Mouse (Mus musculus): ENCODE results near the gene Slpi. TPM values are rescaled to one million over a fixed set of nuclear protein-coding genes. Genes with fewer than 3 reads are reported as not detected.
"Not testable (repeated sequence)": the region's sequence is repeated elsewhere in the genome, so short reads cannot be mapped to it uniquely, and the experiment has no call there.

Slpi gene
- polyA plus RNA-seq, 1 experiment = 19.1 TPM

- H3K4me1 ChIP-seq = peaks cover 12% of the 10 kb centered on the region
- TF ChIP-seq FLI1 (IDR thresholded peaks at IDR 0.05; ENCODE audit: low read length) = no peak
- no peak for TF ChIP-seq GATA1 (IDR thresholded peaks at IDR 0.05; ENCODE audit: borderline replicate concordance, low read length)
- no peak overlapping the region for H3K4me3 ChIP-seq (replicated peaks)
- peaks cover 4% of the 10 kb centered on the region for H3K27me3 ChIP-seq (replicated peaks)
- no peaks in the 10 kb centered on the region for H3K36me3 ChIP-seq (replicated peaks; ENCODE audit: low read length)
- peaks cover 11% of the 10 kb centered on the region; the same call in 1 of the 2 replicates for H3K9me3 ChIP-seq
Measured at GRCm38 (mm10) chr2:164348980-164349379, 39.9 kb downstream of the Slpi start.

GRCm38 (mm10) chr2:164347697-164348096 lies 41.2 kb downstream of the Slpi start:
- H3K9me3 ChIP-seq = peaks cover 10% of the 10 kb centered on the region; the same call in 1 of the 2 replicates
- not testable (repeated sequence) for H3K4me1 ChIP-seq; H3K36me3 ChIP-seq (replicated peaks; ENCODE audit: low read length); H3K4me3 ChIP-seq (replicated peaks); H3K27me3 ChIP-seq (replicated peaks)

GRCm38 (mm10) chr2:164343732-164344131 lies 45.2 kb downstream of the Slpi start:
- not testable (repeated sequence) for H3K9me3 ChIP-seq; H3K4me1 ChIP-seq; H3K4me3 ChIP-seq (replicated peaks); H3K27me3 ChIP-seq (replicated peaks); H3K36me3 ChIP-seq (replicated peaks; ENCODE audit: low read length)

GRCm38 (mm10) chr2:164332440-164332839 lies 56.5 kb downstream of the Slpi start, which contains the start of gene Svs5:
Svs5 (plus strand) TSS chr2:164332740.
- H3K4me3 ChIP-seq (replicated peaks); H3K9me3 ChIP-seq; H3K36me3 ChIP-seq (replicated peaks; ENCODE audit: low read length); H3K4me1 ChIP-seq: not testable (repeated sequence)
- peaks cover 12% of the 10 kb centered on the region for H3K27me3 ChIP-seq (replicated peaks)

GRCm38 (mm10) chr2:164320983-164321382 lies 67.9 kb downstream of the Slpi start:
- TF ChIP-seq FLI1 (IDR thresholded peaks at IDR 0.05; ENCODE audit: low read length) (no peak), GATA1 (IDR thresholded peaks at IDR 0.05; ENCODE audit: borderline replicate concordance, low read length) (no peak)
- no peaks in the 10 kb centered on the region for H3K36me3 ChIP-seq (replicated peaks; ENCODE audit: low read length)
- H3K4me1 ChIP-seq = no peaks in the 10 kb centered on the region
- H3K27me3 ChIP-seq (replicated peaks) = peaks cover 7% of the 10 kb centered on the region
- no peak overlapping the region for H3K4me3 ChIP-seq (replicated peaks)
- H3K9me3 ChIP-seq = peaks cover 5% of the 10 kb centered on the region

- H3K36me3 ChIP-seq (replicated peaks; ENCODE audit: low read length); H3K4me3 ChIP-seq (replicated peaks); H3K4me1 ChIP-seq; H3K27me3 ChIP-seq (replicated peaks); H3K9me3 ChIP-seq: not testable (repeated sequence)
Measured at GRCm38 (mm10) chr2:164316451-164316850, 72.4 kb downstream of the Slpi start, which contains the start of gene Svs6. Svs6 (plus strand) TSS chr2:164316751.

- H3K4me3 ChIP-seq (replicated peaks); H3K36me3 ChIP-seq (replicated peaks; ENCODE audit: low read length); H3K4me1 ChIP-seq; H3K27me3 ChIP-seq (replicated peaks); H3K9me3 ChIP-seq: not testable (repeated sequence)
Measured at GRCm38 (mm10) chr2:164315460-164315859, 73.4 kb downstream of the Slpi start.

GRCm38 (mm10) chr2:164312599-164312998 lies 76.3 kb downstream of the Slpi start:
- Histone ChIP-seq H3K4me1 (no peaks in the 10 kb centered on the region), H3K9me3 (no peaks in the 10 kb centered on the region), H3K36me3 (replicated peaks; ENCODE audit: low read length) (no peaks in the 10 kb centered on the region), H3K4me3 (replicated peaks) (no peak overlapping the region), H3K27me3 (replicated peaks) (peaks cover 5% of the 10 kb centered on the region)
- TF ChIP-seq GATA1 (IDR thresholded peaks at IDR 0.05; ENCODE audit: borderline replicate concordance, low read length) (no peak), FLI1 (IDR thresholded peaks at IDR 0.05; ENCODE audit: low read length) (no peak)

Other genes starting within 250 kb of the Slpi start
- not detected in 2 replicates for gene Kcns1, start 218.0 kb downstream of the Slpi start, polyA plus RNA-seq (2012; ENCODE audit: insufficient read depth, low replicate concordance)
- gene Wfdc5, start 206.4 kb downstream of the Slpi start, polyA plus RNA-seq (2012; ENCODE audit: insufficient read depth, low replicate concordance) = not detected in 2 replicates
- gene Wfdc12, start 198.5 kb downstream of the Slpi start, polyA plus RNA-seq (2012; ENCODE audit: insufficient read depth, low replicate concordance) = not detected in 2 replicates
- not detected in 2 replicates for gene Wfdc15a, start 189.0 kb downstream of the Slpi start, polyA plus RNA-seq (2012; ENCODE audit: insufficient read depth, low replicate concordance)
- gene Wfdc15b, start 167.4 kb downstream of the Slpi start, polyA plus RNA-seq (2012; ENCODE audit: insufficient read depth, low replicate concordance) = not detected in 2 replicates
- gene Svs2, start 150.6 kb downstream of the Slpi start, polyA plus RNA-seq (2012; ENCODE audit: insufficient read depth, low replicate concordance) = not detected in 2 replicates
- not detected in 2 replicates for gene Svs3b, start 132.5 kb downstream of the Slpi start, polyA plus RNA-seq (2012; ENCODE audit: insufficient read depth, low replicate concordance)
- not detected in 2 replicates for gene Svs4, start 110.6 kb downstream of the Slpi start, polyA plus RNA-seq (2012; ENCODE audit: insufficient read depth, low replicate concordance)
- gene Svs3a, start 99.8 kb downstream of the Slpi start, polyA plus RNA-seq (2012; ENCODE audit: insufficient read depth, low replicate concordance) = not detected in 2 replicates
- not detected in 2 replicates for gene Svs6, start 72.3 kb downstream of the Slpi start, polyA plus RNA-seq (2012; ENCODE audit: insufficient read depth, low replicate concordance)
- not detected in 2 replicates for gene Svs5, start 56.4 kb downstream of the Slpi start, polyA plus RNA-seq (2012; ENCODE audit: insufficient read depth, low replicate concordance)
- 0.18 TPM in 1 of 2 replicates, not detected in the other for gene Rbpjl, start 14.0 kb upstream of the Slpi start, polyA plus RNA-seq (2012; ENCODE audit: insufficient read depth, low replicate concordance)
- not detected in 2 replicates for gene Matn4, start 16.1 kb upstream of the Slpi start, polyA plus RNA-seq (2012; ENCODE audit: insufficient read depth, low replicate concordance)
- 0.78 and 6.1 TPM in 2 replicates for gene Sdc4, start 54.8 kb upstream of the Slpi start, polyA plus RNA-seq (2012; ENCODE audit: insufficient read depth, low replicate concordance)
- gene Sys1, start 67.9 kb upstream of the Slpi start, polyA plus RNA-seq (2012; ENCODE audit: insufficient read depth, low replicate concordance) = 63.1 and 105 TPM in 2 replicates
- 2.4 TPM in 1 of 2 replicates, not detected in the other for gene Gm20458, start 71.9 kb upstream of the Slpi start, polyA plus RNA-seq (2012; ENCODE audit: insufficient read depth, low replicate concordance)
- not detected in 2 replicates for gene Trp53tg5, start 84.6 kb upstream of the Slpi start, polyA plus RNA-seq (2012; ENCODE audit: insufficient read depth, low replicate concordance)
- gene Dbndd2, start 97.0 kb upstream of the Slpi start, polyA plus RNA-seq (2012; ENCODE audit: insufficient read depth, low replicate concordance) = 1.7 and 4.2 TPM in 2 replicates
- 103 and 177 TPM in 2 replicates for gene Pigt, start 108.4 kb upstream of the Slpi start, polyA plus RNA-seq (2012; ENCODE audit: insufficient read depth, low replicate concordance)
- 0.48 TPM in 1 of 2 replicates, not detected in the other for gene Wfdc2, start 173.3 kb upstream of the Slpi start, polyA plus RNA-seq (2012; ENCODE audit: insufficient read depth, low replicate concordance)
- gene Spint3, start 184.4 kb upstream of the Slpi start, polyA plus RNA-seq (2012; ENCODE audit: insufficient read depth, low replicate concordance) = not detected in 2 replicates
- gene Wfdc6a, start 196.4 kb upstream of the Slpi start, polyA plus RNA-seq (2012; ENCODE audit: insufficient read depth, low replicate concordance) = not detected in 2 replicates
- not detected in 2 replicates for gene Eppin, start 204.5 kb upstream of the Slpi start, polyA plus RNA-seq (2012; ENCODE audit: insufficient read depth, low replicate concordance)
- not detected in 2 replicates for gene Wfdc6b, start 224.4 kb upstream of the Slpi start, polyA plus RNA-seq (2012; ENCODE audit: insufficient read depth, low replicate concordance)
- gene Wfdc8, start 224.5 kb upstream of the Slpi start, polyA plus RNA-seq (2012; ENCODE audit: insufficient read depth, low replicate concordance) = 0.68 TPM in 1 of 2 replicates, not detected in the other
- gene Wfdc16, start 249.7 kb upstream of the Slpi start, polyA plus RNA-seq (2012; ENCODE audit: insufficient read depth, low replicate concordance) = not detected in 2 replicates

All from megakaryocyte, embryonic 14.5 days (primary cell).